Mouse (Mus musculus) cerebellum, postnatal 14 days (tissue): ENCODE results near the gene Ttll9.
A peak's percentile ranks its signal among the peaks of the same experiment; 100 is the strongest.

Experiments
- DNase-seq, 2 experiments: peaks; one replicate each; pipeline ENCODE4 v3.0.0; 2021; ENCODE audit warnings: mixed read lengths in 2 of 2

Ttll9 gene

DNA sequence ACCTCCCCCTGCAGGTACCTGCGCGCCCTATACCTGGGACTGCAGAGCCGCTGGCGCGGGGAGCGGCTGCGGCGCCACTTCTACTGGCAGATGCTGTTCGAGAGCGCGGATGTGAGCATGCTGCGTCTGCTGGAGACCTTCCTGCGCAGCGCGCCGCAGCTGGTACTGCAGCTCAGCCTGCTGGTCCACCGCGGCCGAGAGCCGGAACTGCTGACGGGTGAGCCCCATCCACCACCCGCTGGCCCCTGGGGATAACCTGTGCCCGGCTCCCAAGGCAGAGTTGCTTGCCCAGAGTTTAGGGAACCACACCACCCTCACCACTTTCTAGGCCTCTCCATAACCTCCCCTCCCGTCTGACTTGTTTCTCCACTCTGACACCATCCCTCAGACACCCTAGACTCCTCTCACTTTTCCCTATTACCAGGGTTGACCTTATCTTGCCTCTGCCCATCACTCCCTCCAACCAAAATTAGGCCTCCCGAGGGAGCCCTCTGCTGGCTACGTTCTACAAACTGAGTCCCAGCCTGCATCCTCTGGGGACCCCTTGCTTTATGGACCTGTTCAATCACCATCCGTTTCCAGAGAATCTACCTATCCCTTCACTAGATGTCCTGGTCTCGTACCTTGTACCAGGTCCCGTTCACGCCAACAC lies 90.5 kb downstream of the Ttll9 start:
- DNase-seq: peak; percentile 58 to 63

GRCm38 (mm10) chr2:153053896-153054295 lies 91.6 kb downstream of the Ttll9 start:
- no peak for DNase-seq

- DNase-seq: peak; percentile 42 to 47
Measured at GRCm38 (mm10) chr2:153055270-153055920, 93.1 kb downstream of the Ttll9 start.
